Mouse (Mus musculus) heart, adult 2 months (tissue): Measurements from ENCODE around the gene Lancl2. TPM values are rescaled to one million over a fixed set of nuclear protein-coding genes. Genes with fewer than 3 reads are reported as not detected.

Source experiments
- DNase-seq, 2 experiments: peaks; one replicate each; pipeline ENCODE4 v3.0.0; 2021
- H3K27ac ChIP-seq: fragments of 200-600 bp; 2 replicates; pipeline ENCODE4 v1.8.1; 2022
- H3K27me3 ChIP-seq: fragments of 200-500 bp; 2 replicates; pipeline ENCODE4 v1.6.1; 2012; ENCODE audit warnings: mild to moderate bottlenecking, low read length, inconsistent platforms, mixed read lengths; ENCODE audit not compliant: control insufficient read depth, insufficient read depth
- H3K36me3 ChIP-seq: fragments of 200-500 bp; 2 replicates; pipeline ENCODE4 v1.6.1; 2012; ENCODE audit warnings: low read length, inconsistent platforms; ENCODE audit not compliant: control insufficient read depth, insufficient read depth
- H3K4me1 ChIP-seq: fragments of 200-500 bp; 2 replicates; pipeline ENCODE4 v1.6.1; 2011; ENCODE audit warnings: low read length; ENCODE audit not compliant: control insufficient read depth, insufficient read depth
- H3K4me3 ChIP-seq: fragments of 200-600 bp; 2 replicates; pipeline ENCODE4 v1.8.1; 2022
- H3K79me2 ChIP-seq: fragments of 200-500 bp; replicated peaks from 2 replicates; pipeline ENCODE4 v1.6.1; 2012; ENCODE audit warnings: mild to moderate bottlenecking, inconsistent platforms, low read length, moderate library complexity, mixed read lengths; ENCODE audit not compliant: control insufficient read depth, insufficient read depth
- H3K9ac ChIP-seq: fragments of 200-500 bp; 2 replicates; pipeline ENCODE4 v1.6.1; 2012; ENCODE audit warnings: low read depth, mild to moderate bottlenecking, control low read depth, inconsistent platforms, low read length, mixed read lengths
- CTCF ChIP-seq: fragments of 200-600 bp; IDR thresholded peaks from 2 replicates; pipeline ENCODE4 v1.8.1; 2022; ENCODE audit warnings: antibody characterized with exemption, mild to moderate bottlenecking, moderate library complexity
- EP300 ChIP-seq: fragments of 200-500 bp; IDR thresholded peaks from 2 replicates; pipeline ENCODE4 v1.6.1; 2011; ENCODE audit warnings: low read depth, low read length, control low read depth; ENCODE audit not compliant: insufficient read depth
- POLR2A ChIP-seq: fragments of 200-500 bp; IDR thresholded peaks from 2 replicates; pipeline ENCODE4 v1.6.1; 2011; ENCODE audit warnings: mild to moderate bottlenecking, low read depth, low read length, control low read depth; ENCODE audit not compliant: insufficient read depth
- WGBS: fragments of 180-500 bp; shearing (Covaris S2); methylation state at CpG from one replicate; pipeline ENCODE4 v1.1.7; 2018; 5-methylcytosine and 5-hydroxymethylcytosine counted together
- intact Hi-C: fragments of 180-260 bp; cut with DNase I; formaldehyde crosslinking; loops from one replicate; pipeline ENCODE4 v1.15.1; 2025
- polyA plus RNA-seq: library from polyadenylated mRNA; depleted of rRNA; stranded (reverse); fragments of >200 nt; gene quantifications from 2 replicates; pipeline ENCODE4 v1.2.3, GENCODE M21; 2012
- total RNA-seq, 2 experiments: library from RNA; stranded (reverse); gene quantifications; 2 replicates each; pipeline ENCODE4 v1.2.3; 2021

The Lancl2 gene
- total and polyA plus RNA-seq, 3 experiments = 4.5 to 13.1 (median 12.7) TPM

GRCm38 (mm10) chr6:57743333-57743732 is 41.0 kb downstream of the Lancl2 start:
- Histone ChIP-seq H3K4me3 (no peak overlapping the region), H3K36me3 (no peaks in the 10 kb centered on the region), H3K27me3 (no peaks in the 10 kb centered on the region), H3K9ac (no peak overlapping the region), H3K4me1 (no peaks in the 10 kb centered on the region), H3K79me2 (no peaks in the 10 kb centered on the region), H3K27ac (no peak overlapping the region)
- TF ChIP-seq POLR2A = no peak
- peak; percentile 67 for TF ChIP-seq CTCF
- 85% methylated on average over 2 of the region's 2 CpGs for WGBS
- DNase-seq = peak in 1 of 2 experiments; percentile 11
- intact Hi-C loops = loop anchor here (1.0 kb wide), 1 partner anchor 116 kb away; no protein-coding TSS in a partner anchor

DNA sequence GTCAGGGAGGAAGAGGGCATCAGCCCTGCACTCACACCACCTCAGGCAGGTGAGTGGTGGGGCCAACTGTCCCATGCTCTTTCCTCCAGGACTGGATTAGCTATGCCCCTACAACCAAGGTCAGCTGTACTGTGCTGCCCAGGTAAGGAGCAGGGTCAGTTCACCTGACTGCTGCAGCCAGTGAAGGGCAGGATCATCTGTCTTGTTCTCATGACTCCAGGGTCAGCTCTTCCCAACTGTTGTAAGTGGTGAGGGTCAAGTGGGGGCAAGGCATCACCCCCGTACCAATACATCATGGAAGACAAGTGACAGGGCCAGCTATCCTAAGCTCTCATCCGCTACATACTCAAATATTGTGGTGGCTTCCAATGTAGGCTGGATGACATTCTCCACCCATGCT is 41.8 kb downstream of the Lancl2 start:
- intact Hi-C loops = no loop called here
- WGBS = 99% methylated on average over 2 of the region's 2 CpGs
- no peaks in the 10 kb centered on the region for H3K27me3 ChIP-seq

GRCm38 (mm10) chr6:57744974-57745747 is 42.8 kb downstream of the Lancl2 start:
- intact Hi-C loops = no loop called here
- DNase-seq = no peak
- Histone ChIP-seq H3K4me1 (no peaks in the 10 kb centered on the region), H3K36me3 (no peaks in the 10 kb centered on the region), H3K9ac (no peak overlapping the region), H3K79me2 (no peaks in the 10 kb centered on the region), H3K4me3 (no peak overlapping the region), H3K27ac (no peak overlapping the region), H3K27me3 (no peaks in the 10 kb centered on the region)
- WGBS = 65% methylated on average over 4 of the region's 4 CpGs
- TF ChIP-seq POLR2A = no peak
- TF ChIP-seq CTCF = no peak
- no peak for TF ChIP-seq EP300

More for the DNA sequence above, 41.8 kb downstream of the Lancl2 start:
- no peak overlapping the region for H3K27ac ChIP-seq
- TF ChIP-seq CTCF = no peak
- TF ChIP-seq POLR2A = no peak
- TF ChIP-seq EP300 = no peak
- H3K4me1 ChIP-seq = no peaks in the 10 kb centered on the region
- no peaks in the 10 kb centered on the region for H3K36me3 ChIP-seq
- no peak for DNase-seq
- H3K79me2 ChIP-seq = no peaks in the 10 kb centered on the region
- no peak overlapping the region for H3K9ac ChIP-seq
- H3K4me3 ChIP-seq = no peak overlapping the region

DNA sequence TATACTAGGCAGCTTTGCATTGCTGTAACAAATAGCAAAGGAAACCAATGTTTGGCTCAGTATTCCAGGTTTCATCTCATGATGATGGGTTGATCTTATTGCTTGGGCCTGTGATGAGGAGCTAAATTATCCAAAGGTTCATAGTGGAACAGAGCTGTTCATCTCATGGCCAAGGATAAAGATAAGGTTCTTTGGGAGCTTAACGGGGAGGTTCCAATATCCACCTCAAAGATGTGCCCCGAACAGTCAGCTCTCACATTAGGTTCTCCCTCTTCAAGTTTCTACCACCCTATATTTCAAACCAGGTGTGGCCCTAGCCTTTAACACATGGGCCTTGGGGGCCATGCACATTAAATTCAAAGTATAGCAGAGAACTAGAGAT is 43.4 kb downstream of the Lancl2 start:
- Histone ChIP-seq H3K79me2 (no peaks in the 10 kb centered on the region), H3K36me3 (no peaks in the 10 kb centered on the region), H3K27me3 (no peaks in the 10 kb centered on the region), H3K9ac (no peak overlapping the region), H3K27ac (no peak overlapping the region), H3K4me3 (no peak overlapping the region), H3K4me1 (no peaks in the 10 kb centered on the region)
- 93% methylated on average over 2 of the region's 2 CpGs for WGBS
- intact Hi-C loops = no loop called here
- DNase-seq = no peak
- TF ChIP-seq POLR2A = no peak
- no peak for TF ChIP-seq EP300
- TF ChIP-seq CTCF = no peak

- no peaks in the 10 kb centered on the region; the same call in 1 of the 2 replicates for H3K4me1 ChIP-seq
- no peaks in the 10 kb centered on the region for H3K27me3 ChIP-seq
- intact Hi-C loops = no loop called here
- WGBS = 94% methylated on average over 9 of the region's 9 CpGs
- H3K79me2 ChIP-seq = no peaks in the 10 kb centered on the region
- no peak overlapping the region for H3K9ac ChIP-seq
- TF ChIP-seq POLR2A (no peak), EP300 (no peak), CTCF (no peak)
- DNase-seq = no peak
- H3K4me3 ChIP-seq = no peak overlapping the region
- H3K36me3 ChIP-seq = no peaks in the 10 kb centered on the region
- no peak overlapping the region for H3K27ac ChIP-seq
Observed at GRCm38 (mm10) chr6:57753962-57754759, 51.8 kb downstream of the Lancl2 start.

GRCm38 (mm10) chr6:57763054-57763453 is 60.7 kb downstream of the Lancl2 start:
- no peaks in the 10 kb centered on the region for H3K79me2 ChIP-seq
- H3K4me1 ChIP-seq = no peaks in the 10 kb centered on the region; the same call in 1 of the 2 replicates
- H3K27ac ChIP-seq = no peak overlapping the region
- H3K9ac ChIP-seq = no peak overlapping the region
- intact Hi-C loops = no loop called here
- DNase-seq = no peak
- no peak overlapping the region for H3K4me3 ChIP-seq
- no peak for TF ChIP-seq EP300
- TF ChIP-seq POLR2A = no peak
- no peak for TF ChIP-seq CTCF
- no peaks in the 10 kb centered on the region for H3K27me3 ChIP-seq
- H3K36me3 ChIP-seq = no peaks in the 10 kb centered on the region
